In genomic region chr6:11926082-11926595, GRCm38 (mm10) we compare ENCODE assay signal across 8 mouse cellular contexts. TPM values are rescaled to one million over a fixed set of nuclear protein-coding genes. Genes with fewer than 3 reads are reported as not detected.
DNase-seq lines count a peak whose midpoint lies in the region; ATAC-seq and TF ChIP-seq lines count a peak whose summit lies in the region.

No protein-coding gene starts in this region.

- H3K9me3 ChIP-seq in kidney, embryonic 15.5 days (replicated peaks): no peaks in the 10 kb centered on the region
- H3K9me3 ChIP-seq in liver, embryonic 14.5 days (ENCODE audit: control insufficient read depth, low read length): no peaks in the 10 kb centered on the region
- H3K9me3 ChIP-seq in neural tube, embryonic 11.5 days (ENCODE audit: control insufficient read depth, low read length): no peaks in the 10 kb centered on the region

- WGBS in kidney, embryonic 15.5 days: 1% methylated on average over 27 of the region's 40 CpGs
- WGBS in liver, embryonic 14.5 days (ENCODE audit: insufficient replicate concordance): under 1% methylated on average over 39 of the region's 40 CpGs
- WGBS in neural tube, embryonic 11.5 days: under 1% methylated on average over 34 of the region's 40 CpGs

- ATAC-seq in kidney, embryonic 15.5 days (replicated peaks; ENCODE audit: low FRiP score): peak; percentile 91
- ATAC-seq in liver, embryonic 14.5 days (ENCODE audit: insufficient read depth): peak; percentile 73
- ATAC-seq in neural tube, embryonic 11.5 days (ENCODE audit: insufficient read depth, low FRiP score, low TSS enrichment): peak; percentile 77

- H3K27me3 ChIP-seq in kidney, embryonic 15.5 days: no peaks in the 10 kb centered on the region
- no peaks in the 10 kb centered on the region for H3K27me3 ChIP-seq in liver, embryonic 14.5 days (ENCODE audit: control insufficient read depth, insufficient read depth, low read length)
- no peaks in the 10 kb centered on the region for H3K27me3 ChIP-seq in neural tube, embryonic 11.5 days (ENCODE audit: control insufficient read depth, insufficient read depth, low read length)

- H3K4me2 ChIP-seq in kidney, embryonic 15.5 days: peak overlapping the region; percentile 63
- H3K4me2 ChIP-seq in liver, embryonic 14.5 days (ENCODE audit: low read depth): peak overlapping the region; percentile 91
- peak overlapping the region; percentile 71 for H3K4me2 ChIP-seq in neural tube, embryonic 11.5 days (ENCODE audit: low read depth)

- no peak for TF ChIP-seq CTCF in liver, embryonic 14.5 days (IDR thresholded peaks at IDR 0.05; ENCODE audit: low read depth)

- peaks cover 16% of the 10 kb centered on the region for H3K4me1 ChIP-seq in kidney, embryonic 15.5 days
- H3K4me1 ChIP-seq in liver, embryonic 14.5 days (replicated peaks; ENCODE audit: control insufficient read depth in 2 of 2, insufficient read depth in 2 of 2, low read length in 1 of 2): peaks cover 9% of the 10 kb centered on the region in 2 experiments
- H3K4me1 ChIP-seq in neural tube, embryonic 11.5 days (ENCODE audit: control insufficient read depth, insufficient read depth, low read length): peaks cover 7% of the 10 kb centered on the region; the same call in 1 of the 2 replicates

- H3K27ac ChIP-seq in kidney, embryonic 15.5 days: peak overlapping the region; percentile 97
- peak overlapping the region; percentile 73 for H3K27ac ChIP-seq in liver, embryonic 14.5 days
- peak overlapping the region; percentile 98 for H3K27ac ChIP-seq in neural tube, embryonic 11.5 days (ENCODE audit: low read depth, low read length)

- peaks cover 13% of the 10 kb centered on the region for H3K36me3 ChIP-seq in kidney, embryonic 15.5 days
- H3K36me3 ChIP-seq in liver, embryonic 14.5 days (replicated peaks; ENCODE audit: control insufficient read depth, insufficient read depth, low read depth): no peaks in the 10 kb centered on the region; the same call in 1 of the 2 replicates
- H3K36me3 ChIP-seq in neural tube, embryonic 11.5 days (ENCODE audit: control insufficient read depth, insufficient read depth, low read length): 0 out of 2 replicates have a peak, but pooled peaks cover 2% of the 10 kb centered on the region

- no peak for TF ChIP-seq EP300 in liver, embryonic 14.5 days (IDR thresholded peaks at IDR 0.05; ENCODE audit: low read depth)

- H3K4me3 ChIP-seq in kidney, embryonic 15.5 days (replicated peaks): peak overlapping the region; percentile 79
- peak overlapping the region; percentile 88 to 97 for H3K4me3 ChIP-seq in liver, embryonic 14.5 days (ENCODE audit: insufficient read depth in 1 of 2, low read depth in 2 of 2, low read length in 2 of 2)
- peak overlapping the region; percentile 93 for H3K4me3 ChIP-seq in neural tube, embryonic 11.5 days (ENCODE audit: low read depth, low read length)

- peak overlapping the region; percentile 79 for H3K9ac ChIP-seq in kidney, embryonic 15.5 days
- peak overlapping the region; percentile 98 for H3K9ac ChIP-seq in liver, embryonic 14.5 days (replicated peaks)
- peak overlapping the region; percentile 98 for H3K9ac ChIP-seq in neural tube, embryonic 11.5 days (ENCODE audit: low read length)

- DNase-seq in left cerebral cortex, adult 18-20 months (ENCODE audit: low spot score in 2 of 2): peak; percentile 19 to 21
- no peak for DNase-seq in left cerebral cortex, adult 11 months (ENCODE audit: low spot score)
- DNase-seq in cerebellum, postnatal 36 days: peak; percentile 31 to 40
- peak; percentile 8 to 14 for DNase-seq in frontal cortex, postnatal 25 days (ENCODE audit: low spot score in 2 of 2)
- DNase-seq in liver, embryonic 14.5 days (ENCODE audit: low read depth in 3 of 3, low spot score in 3 of 3): peak in 1 of 3 experiments; percentile 24
- peak; percentile 77 for DNase-seq in neural tube, embryonic 11.5 days (ENCODE audit: low spot score)
- peak; percentile 66 for DNase-seq in testis, postnatal 10 days (ENCODE audit: low spot score)

RNA-seq across cellular contexts. Expression of gene Phf14, which starts 18.5 kb away (rescaled TPM):
- total RNA-seq in left cerebral cortex, adult 18-20 months (2021): 10 to 100 TPM; 71.1 to 72.7 TPM
- polyA plus RNA-seq in kidney, embryonic 15.5 days (2015; fragmentation: Nextera tagmentation; extraction: Ambion mirVana): 69.7 and 70.0 TPM in 2 replicates
- 5.0 and 9.3 TPM in 2 replicates for polyA plus RNA-seq in liver, embryonic 14.5 days (2012; rRNA removed)
- 19.5 and 22.3 TPM in 2 replicates for polyA plus RNA-seq in liver, embryonic 14.5 days (2014; fragmentation: Nextera tagmentation; extraction: Ambion mirVana)
- polyA plus RNA-seq in neural tube, embryonic 11.5 days (2014; fragmentation: Nextera tagmentation; extraction: Ambion mirVana): 83.8 and 84.9 TPM in 2 replicates

RNA-seq across cellular contexts. Expression of gene Ndufa4, which starts 18.8 kb away (rescaled TPM):
- total RNA-seq in left cerebral cortex, adult 18-20 months (2021): 100 to 1,000 TPM; 697 to 736 TPM
- 1,037 and 1,135 TPM in 2 replicates for polyA plus RNA-seq in kidney, embryonic 15.5 days (2015; fragmentation: Nextera tagmentation; extraction: Ambion mirVana)
- 329 and 342 TPM in 2 replicates for polyA plus RNA-seq in liver, embryonic 14.5 days (2012; rRNA removed)
- polyA plus RNA-seq in liver, embryonic 14.5 days (2014; fragmentation: Nextera tagmentation; extraction: Ambion mirVana): 689 and 747 TPM in 2 replicates
- polyA plus RNA-seq in neural tube, embryonic 11.5 days (2014; fragmentation: Nextera tagmentation; extraction: Ambion mirVana): 844 and 850 TPM in 2 replicates
